Mouse (Mus musculus): ENCODE data around the gene Zfp131. TPM values are rescaled to one million over a fixed set of nuclear protein-coding genes. Genes with fewer than 3 reads are reported as not detected.

Gene Zfp131
- polyA plus RNA-seq, 1 experiment from 2014 or later, result 45.1 TPM

Other genes with a start within 250 kb of the Zfp131 start
- gene Ccl28, start 167.1 kb downstream of the Zfp131 start, polyA plus RNA-seq (2016; fragmentation: Nextera tagmentation; extraction: Ambion mirVana), result 0.10 TPM in 1 of 2 replicates, not detected in the other
- gene Hmgcs1, start 100.5 kb downstream of the Zfp131 start, polyA plus RNA-seq (2016; fragmentation: Nextera tagmentation; extraction: Ambion mirVana), result 245 and 273 TPM in 2 replicates
- 1.2 and 1.7 TPM in 2 replicates for gene Nim1k, start 35.0 kb downstream of the Zfp131 start, polyA plus RNA-seq (2016; fragmentation: Nextera tagmentation; extraction: Ambion mirVana)
- not detected in 2 replicates for gene AF067063, start 39.3 kb upstream of the Zfp131 start, polyA plus RNA-seq (2016; fragmentation: Nextera tagmentation; extraction: Ambion mirVana)
- gene D13Ertd608e, start 45.1 kb upstream of the Zfp131 start, polyA plus RNA-seq (2016; fragmentation: Nextera tagmentation; extraction: Ambion mirVana), result not detected in 2 replicates
- gene Tcstv1, start 103.9 kb upstream of the Zfp131 start, polyA plus RNA-seq (2016; fragmentation: Nextera tagmentation; extraction: Ambion mirVana), result not detected in 2 replicates
- not detected in 2 replicates for gene Gm21761, start 138.4 kb upstream of the Zfp131 start, polyA plus RNA-seq (2016; fragmentation: Nextera tagmentation; extraction: Ambion mirVana)
- not detected in 2 replicates for gene B020031M17Rik, start 159.9 kb upstream of the Zfp131 start, polyA plus RNA-seq (2016; fragmentation: Nextera tagmentation; extraction: Ambion mirVana)
- not detected in 2 replicates for gene Gm36079, start 236.1 kb upstream of the Zfp131 start, polyA plus RNA-seq (2016; fragmentation: Nextera tagmentation; extraction: Ambion mirVana)

Data from embryonic facial prominence, embryonic 10.5 days (tissue).